Mouse (Mus musculus) inflammation-experienced regulatory T-cells, adult 16 weeks (primary cell): ENCODE data around the gene Slc7a5. TPM values are rescaled to one million over a fixed set of nuclear protein-coding genes. Genes with fewer than 3 reads are reported as not detected.

Source experiments
- polyA plus RNA-seq: library from polyadenylated mRNA; unstranded; fragments of 100-300 nt; shearing (Covaris generic); gene quantifications from one replicate; pipeline ENCODE4 v1.2.1, GENCODE M21; 2017

The Slc7a5 gene
- polyA plus RNA-seq: 3.9 TPM

GRCm38 (mm10) chr8:121907587-121908248, at the start of gene Slc7a5:
Gene Slc7a5 (minus strand): TSS chr8:121907694.

GRCm38 (mm10) chr8:121949222-121949800, 41.8 kb upstream of the Slc7a5 start, which contains the start of gene Banp:
Gene Banp (plus strand): TSS chr8:121949750.

GRCm38 (mm10) chr8:121944831-121945230, 37.3 kb upstream of the Slc7a5 start, which contains the start of gene Car5a:
Gene Car5a (minus strand): TSS chr8:121944904.

Other genes starting within 250 kb of the Slc7a5 start
- 0.13 TPM for gene Jph3, start 178.1 kb downstream of the Slc7a5 start, polyA plus RNA-seq
- 46.3 TPM for gene Klhdc4, start 78.1 kb downstream of the Slc7a5 start, polyA plus RNA-seq
- not detected for gene Car5a, start 37.2 kb upstream of the Slc7a5 start, polyA plus RNA-seq
- gene Banp, start 42.1 kb upstream of the Slc7a5 start, polyA plus RNA-seq: 59.3 TPM